Mouse (Mus musculus): ENCODE measurements around the gene Esp24.

GRCm38 (mm10) chr17:39043241-39043640 is 6.7 kb downstream of the Esp24 start, which contains the start of gene Gm21903:
- TF ChIP-seq CTCF (IDR thresholded peaks at IDR 0.05; ENCODE audit: low read depth, low read length), result no peak
- no peak for TF ChIP-seq POLR2A (IDR thresholded peaks at IDR 0.05; ENCODE audit: borderline replicate concordance, low read depth, low read length)
